Mouse (Mus musculus): ENCODE measurements around the gene Ech1.

- TF ChIP-seq CTCF (IDR thresholded peaks at IDR 0.05; ENCODE audit: low read depth, low read length), result no peak
- TF ChIP-seq POLR2A (IDR thresholded peaks at IDR 0.05; ENCODE audit: extremely low read depth, insufficient read depth, low read length), result no peak
Observed at GRCm38 (mm10) chr7:28823932-28824331, 1.1 kb upstream of the Ech1 start.
